Mouse (Mus musculus): ENCODE measurements around the gene Gtf2i. TPM values are rescaled to one million over a fixed set of nuclear protein-coding genes. Genes with fewer than 3 reads are reported as not detected.

Gtf2i gene
- 100 to 1,000 TPM in 1 of 2 experiments, 10 to 100 TPM in 1; 76.3 to 165 TPM for polyA plus RNA-seq (2017; shearing (Covaris generic))

DNA sequence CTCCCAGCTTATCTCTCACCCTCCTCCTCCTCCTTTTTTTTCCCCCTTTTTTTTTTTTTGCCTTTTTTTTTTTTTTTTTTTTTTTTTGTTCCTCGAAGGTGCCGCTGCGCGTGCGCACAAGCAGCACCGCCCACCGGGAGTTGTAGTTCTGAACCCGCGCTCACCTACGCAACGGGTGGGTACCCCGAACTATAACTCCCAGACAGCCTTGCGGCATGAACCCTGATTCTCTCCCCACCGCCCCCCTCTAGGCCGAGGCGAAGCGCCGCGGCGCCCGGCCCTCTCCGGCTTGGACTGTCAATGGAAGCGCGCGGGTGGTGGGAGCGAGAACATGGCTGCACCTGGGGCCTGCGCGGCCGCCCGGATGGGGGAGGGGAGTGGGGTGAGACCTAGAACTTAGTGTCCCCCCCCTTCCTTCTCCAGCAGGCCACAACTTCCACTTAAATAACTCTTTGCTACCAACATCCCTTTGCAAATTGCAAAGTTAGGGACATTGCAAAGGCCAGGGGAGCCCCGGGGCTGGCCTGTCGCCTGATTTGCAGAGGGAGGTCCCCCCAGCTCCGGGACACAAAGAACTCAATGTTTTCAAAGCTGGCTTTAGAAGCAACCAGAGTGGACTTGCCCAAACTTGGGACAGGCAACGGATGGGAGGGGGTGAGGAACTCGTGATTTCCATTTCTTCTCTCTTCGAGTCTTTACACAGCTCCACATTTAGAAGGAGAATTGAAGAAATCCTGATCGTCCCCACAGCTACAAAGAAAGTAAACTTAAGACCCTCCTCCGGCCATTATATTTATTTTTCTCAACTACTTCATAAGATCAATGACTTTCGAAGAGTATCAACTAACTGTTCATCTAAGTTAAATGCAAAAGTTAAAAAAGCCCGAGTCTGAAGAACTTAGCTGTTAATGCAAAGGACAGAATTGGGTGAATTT lies at the start of gene Gtf2i:
TSS of gene Gtf2i (minus strand) at position 73 of the 935 bp plus-strand sequence.

DNA sequence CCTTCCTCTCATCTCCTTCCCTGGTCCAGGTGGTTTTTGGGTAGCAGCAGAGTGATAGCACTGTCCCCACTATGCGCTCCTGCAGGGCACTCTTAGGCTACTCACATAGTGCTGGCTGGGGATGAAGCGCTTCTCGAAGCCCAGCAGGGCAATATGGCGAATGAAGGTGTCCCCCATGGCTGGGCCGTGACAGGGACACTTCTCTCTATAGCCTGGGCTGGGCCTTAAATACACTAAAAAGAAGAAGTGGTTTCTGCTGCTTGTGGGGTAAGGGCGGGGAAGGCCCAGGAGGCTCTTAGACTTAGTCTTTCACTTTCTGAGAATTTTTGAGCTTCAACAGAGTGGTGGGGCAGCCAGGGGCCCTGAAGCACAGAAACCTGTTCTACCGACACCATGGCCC lies 85.2 kb downstream of the Gtf2i start, which contains the start of gene Ncf1:
TSS of gene Ncf1 (minus strand) at position 235 of the 400 bp plus-strand sequence.

Other genes with a start within 250 kb of the Gtf2i start
- gene Castor2, start 215.0 kb downstream of the Gtf2i start, polyA plus RNA-seq (2017; shearing (Covaris generic)) = 10 to 100 TPM in 1 of 2 experiments, 1 to 10 TPM in 1; 9.1 to 10.8 TPM
- 10 to 100 TPM; 15.6 to 23.6 TPM for gene Rcc1l, start 138.0 kb downstream of the Gtf2i start, polyA plus RNA-seq (2017; shearing (Covaris generic))
- 10 to 100 TPM; 10.6 to 13.2 TPM for gene Gtf2ird2, start 130.7 kb downstream of the Gtf2i start, polyA plus RNA-seq (2017; shearing (Covaris generic))
- gene Ncf1, start 85.1 kb downstream of the Gtf2i start, polyA plus RNA-seq (2017; shearing (Covaris generic)) = 1 to 10 TPM; 5.3 to 7.0 TPM
- 10 to 100 TPM; 16.5 to 17.4 TPM for gene Gtf2ird1, start 142.0 kb upstream of the Gtf2i start, polyA plus RNA-seq (2017; shearing (Covaris generic))
- 1 to 10 TPM; 1.7 to 2.4 TPM for gene Clip2, start 237.7 kb upstream of the Gtf2i start, polyA plus RNA-seq (2017; shearing (Covaris generic))
- not detected for gene Syna, start 245.4 kb upstream of the Gtf2i start, polyA plus RNA-seq (2017; shearing (Covaris generic))